Mouse (Mus musculus): ENCODE measurements at regions not wholly inside any gene's neighbourhood (a gene's known extent, or its start where the extent isn't known, plus 50 kb on each side); places are given as distances from the start of the nearest gene placed in this dataset.

DNA sequence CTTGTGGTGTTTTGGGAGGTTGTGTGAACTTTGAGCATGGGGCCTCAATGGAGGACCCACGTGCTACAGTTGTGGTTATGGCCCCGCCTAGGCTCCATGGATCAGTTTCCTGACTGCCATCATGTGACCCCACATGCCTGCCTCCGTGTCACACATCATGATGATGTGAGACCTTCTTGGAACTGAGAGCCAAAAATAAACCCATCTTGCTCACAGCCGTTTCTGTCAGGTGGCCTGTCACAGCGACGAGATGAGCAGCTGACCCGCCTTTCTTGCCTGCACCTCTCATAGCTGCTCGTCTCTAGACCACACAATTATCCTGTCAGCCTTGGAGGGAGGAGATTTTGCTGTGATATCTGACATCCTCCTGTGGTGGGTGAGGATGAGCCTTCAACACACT is 60.4 kb upstream of the Lrpap1 start:
- no peak for DNase-seq (ENCODE audit: low spot score)
- intact Hi-C loops (cut with DNase I) = no loop called here

GRCm38 (mm10) chr5:35165459-35165858 is 59.9 kb upstream of the Lrpap1 start:
- DNase-seq (ENCODE audit: low spot score) = no peak
- intact Hi-C loops (cut with DNase I) = no loop called here

DNA sequence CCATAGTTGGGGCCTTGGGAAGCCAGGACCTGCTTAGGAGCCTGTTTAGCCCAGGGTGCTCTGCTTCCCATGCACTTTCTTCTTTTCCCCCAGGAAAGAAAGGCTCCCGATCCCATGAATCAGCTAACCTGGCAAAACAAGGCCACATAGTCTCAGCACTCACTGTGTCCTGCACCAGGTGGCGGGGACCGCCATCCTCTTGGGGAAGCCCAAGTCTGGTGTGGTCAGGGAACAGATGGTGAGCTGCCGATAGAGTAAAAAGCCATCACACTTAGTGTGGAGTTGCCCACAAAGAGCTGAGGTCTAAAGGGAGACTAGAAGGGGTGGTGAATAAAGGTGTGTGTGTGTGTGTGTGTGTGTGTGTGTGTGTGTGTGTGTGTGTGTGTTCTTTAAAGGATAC is 57.0 kb upstream of the Lrpap1 start:
- intact Hi-C loops (cut with DNase I) = no loop called here

DNA sequence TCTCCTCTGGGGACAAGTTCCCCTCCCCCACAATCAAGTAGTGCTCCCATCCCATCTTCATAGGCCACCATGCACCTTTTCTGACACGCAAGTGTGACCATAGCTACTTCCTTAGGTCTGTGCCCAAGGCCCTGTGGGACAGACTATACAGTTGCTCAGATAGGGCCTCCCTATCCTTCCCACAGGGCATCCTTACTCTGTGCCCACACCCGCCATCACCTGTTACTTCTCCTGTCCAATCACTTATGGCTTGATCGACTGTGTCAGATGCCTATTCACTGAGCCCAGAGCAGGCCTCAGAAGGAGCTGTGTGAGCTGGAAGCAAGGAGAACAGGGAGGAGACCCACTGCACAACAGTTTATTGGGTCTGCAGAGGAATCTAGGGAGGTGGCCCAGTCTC is 56.6 kb upstream of the Lrpap1 start:
- intact Hi-C loops (cut with DNase I) = no loop called here
- no peak for DNase-seq (ENCODE audit: low spot score)

More for the DNA sequence above, 57.0 kb upstream of the Lrpap1 start:
- no peak for DNase-seq (ENCODE audit: low spot score)

GRCm38 (mm10) chr5:35160929-35161815 is 55.6 kb upstream of the Lrpap1 start:
- no peak for DNase-seq (ENCODE audit: low spot score)
- intact Hi-C loops (cut with DNase I) = no loop called here

DNA sequence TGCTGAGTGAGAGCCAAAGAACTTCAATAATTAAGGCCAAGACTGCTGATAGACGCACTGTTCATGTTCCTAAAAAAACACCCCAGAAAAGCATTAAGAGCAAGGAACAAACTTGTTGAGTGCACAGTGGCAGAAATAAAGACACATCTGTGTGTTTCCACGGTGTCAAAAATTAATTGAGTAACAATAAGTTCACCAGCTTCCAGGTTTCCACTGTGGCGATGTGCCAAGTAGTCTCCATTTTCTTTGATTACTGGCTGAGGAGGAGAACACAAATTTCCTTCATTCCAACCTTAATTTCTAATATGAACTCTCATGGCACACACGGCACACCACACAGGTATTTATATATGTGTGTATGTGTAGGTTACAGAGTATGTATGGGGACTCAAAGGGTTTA is 54.3 kb upstream of the Lrpap1 start:
- no peak for DNase-seq (ENCODE audit: low spot score)
- intact Hi-C loops (cut with DNase I) = no loop called here

DNA sequence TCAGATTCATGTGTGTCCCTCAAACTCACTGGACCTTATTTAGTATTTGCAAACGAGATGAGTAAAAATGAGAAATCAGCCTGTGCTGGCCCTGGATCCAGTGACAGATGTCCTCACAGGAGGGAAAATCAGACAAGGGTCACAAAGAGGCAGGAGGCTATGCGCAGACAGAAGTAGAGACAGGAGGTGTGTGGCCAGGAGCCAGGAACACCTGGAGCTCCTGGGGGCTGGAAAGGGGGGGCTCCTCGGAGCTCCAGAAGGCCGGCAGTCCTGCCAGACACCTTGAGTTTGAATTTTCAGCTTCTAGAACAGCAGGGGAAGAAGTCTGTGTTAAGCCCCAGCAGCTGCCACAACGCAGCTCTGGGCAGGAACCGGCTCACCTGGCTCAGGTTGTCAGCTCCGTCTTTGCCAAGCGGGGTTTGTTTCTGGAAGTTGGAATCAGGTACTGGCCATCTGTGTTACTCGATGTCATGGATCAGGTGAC is 53.7 kb upstream of the Lrpap1 start:
- intact Hi-C loops (cut with DNase I) = no loop called here
- no peak for DNase-seq (ENCODE audit: low spot score)

GRCm38 (mm10) chr5:35158346-35159047 is 52.9 kb upstream of the Lrpap1 start:
- no peak for DNase-seq (ENCODE audit: low spot score)
- intact Hi-C loops (cut with DNase I) = no loop called here

DNA sequence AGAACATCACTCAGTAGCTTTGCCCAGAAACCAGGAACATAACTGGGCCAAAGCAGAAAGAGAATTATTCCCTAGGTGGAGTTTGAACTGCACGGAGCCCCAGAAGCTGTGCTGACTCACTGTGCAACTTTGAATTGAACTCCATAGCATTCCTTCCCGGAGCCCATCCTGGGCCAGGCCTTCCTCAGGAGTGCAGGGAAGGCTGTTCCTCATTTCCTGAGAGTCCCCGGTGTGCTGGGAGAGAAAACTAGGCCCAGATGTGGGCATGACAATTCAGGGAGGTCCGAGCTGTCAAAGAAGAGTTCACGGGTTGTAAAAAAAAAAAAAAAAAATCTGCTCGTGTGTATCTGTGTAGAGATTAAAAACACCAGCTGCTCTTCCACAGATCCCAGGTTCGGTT is 50.8 kb upstream of the Lrpap1 start:
- no peak for DNase-seq (ENCODE audit: low spot score)
- intact Hi-C loops (cut with DNase I) = no loop called here

DNA sequence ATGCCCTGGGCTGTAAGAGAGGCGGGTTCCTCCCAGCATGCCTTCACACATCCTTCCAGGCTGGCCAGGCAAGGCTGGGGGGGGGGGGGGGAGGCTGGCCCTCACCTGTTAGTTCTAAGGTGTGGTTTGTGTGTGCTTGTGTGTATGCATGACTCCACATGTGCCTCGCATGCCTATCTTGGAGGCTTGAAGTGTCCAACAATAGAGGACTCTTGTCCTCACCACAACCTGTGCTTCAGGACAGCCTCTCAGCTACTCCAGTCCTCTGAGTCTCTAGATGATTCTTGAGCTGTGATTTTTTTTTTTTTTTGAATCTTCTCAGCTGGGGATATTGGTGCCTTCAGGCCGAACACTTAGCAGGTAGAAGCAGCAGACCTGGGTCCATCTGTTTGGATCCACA is 50.2 kb upstream of the Lrpap1 start:
- intact Hi-C loops (cut with DNase I) = no loop called here
- no peak for DNase-seq (ENCODE audit: low spot score)
